Mouse (Mus musculus): ENCODE measurements around the gene Polr2e. TPM values are rescaled to one million over a fixed set of nuclear protein-coding genes. Genes with fewer than 3 reads are reported as not detected.

The Polr2e gene
- total and polyA plus RNA-seq, 3 experiments, result 105 to 194 (median 127) TPM

DNA sequence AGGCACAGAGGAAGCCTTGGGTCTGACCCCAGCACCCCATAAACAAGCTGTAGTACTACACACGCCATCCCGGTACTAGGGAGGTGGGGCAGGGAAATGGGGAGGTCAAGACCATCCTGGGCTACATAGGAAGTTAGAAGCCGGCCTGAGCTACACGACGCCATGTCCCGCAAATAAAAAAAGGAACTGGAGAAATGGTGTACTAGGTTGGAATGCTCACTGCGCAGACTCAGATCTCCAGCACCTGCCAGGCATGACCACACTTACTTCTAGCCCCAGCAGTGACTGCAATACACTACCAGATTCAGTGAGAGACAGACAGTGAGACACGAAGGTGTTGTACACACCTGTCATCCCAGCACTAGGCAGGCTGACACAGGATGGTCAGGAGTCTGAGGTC is 47.9 kb upstream of the Polr2e start:
- H3K36me3 ChIP-seq (replicated peaks in 1 of 2; ENCODE audit: control insufficient read depth in 1 of 2, insufficient read depth in 1 of 2, low read length in 1 of 2), result peaks cover 25 to 89% of the 10 kb centered on the region in 2 experiments
- no peak overlapping the region for H3K9ac ChIP-seq (ENCODE audit: insufficient read depth, low read depth)
- no peaks in the 10 kb centered on the region for H3K79me2 ChIP-seq (replicated peaks; ENCODE audit: control insufficient read depth, extremely low read depth, insufficient read depth, poor library complexity, severe bottlenecking)
- dilution Hi-C loops (cut with MboI; ENCODE audit: extremely low pct_ligation_motif_present, extremely low pct_unique_long_range_greater_than_20kb, low sequenced_read_pairs), result no loop called here
- no peaks in the 10 kb centered on the region for H3K27me3 ChIP-seq (replicated peaks)
- TF ChIP-seq KAT2A (IDR thresholded peaks at IDR 0.05; ENCODE audit: insufficient replicate concordance, low read length) (no peak), USF2 (conservative IDR thresholded peaks at IDR 0.05; ENCODE audit: low read depth, low read length) (no peak), UBTF (IDR thresholded peaks at IDR 0.05; ENCODE audit: low read depth, low read length) (no peak), MAX (IDR thresholded peaks at IDR 0.05; ENCODE audit: low read length) (no peak), MXI1 (IDR thresholded peaks at IDR 0.05; ENCODE audit: low read depth, low read length) (no peak), NRF1 (IDR thresholded peaks at IDR 0.05; ENCODE audit: low read depth, low read length) (no peak), POLR2AphosphoS2 (IDR thresholded peaks at IDR 0.05; ENCODE audit: low read depth, low read length) (no peak), TBP (conservative IDR thresholded peaks at IDR 0.05; ENCODE audit: low read depth, low read length) (no peak), POLR2A (IDR thresholded peaks at IDR 0.05; ENCODE audit: low read depth, low read length) (no peak), IRF4 (IDR thresholded peaks at IDR 0.05; ENCODE audit: low read depth, low read length) (no peak), RAD21 (IDR thresholded peaks at IDR 0.05; ENCODE audit: low read depth, low read length) (no peak), TCF12 (IDR thresholded peaks at IDR 0.05; ENCODE audit: low read depth, low read length) (no peak), ELF1 (IDR thresholded peaks at IDR 0.05; ENCODE audit: low read depth, low read length) (no peak)
- no peaks in the 10 kb centered on the region for H3K9me3 ChIP-seq (replicated peaks; ENCODE audit: low read length)
- H3K4me1 ChIP-seq (ENCODE audit: control insufficient read depth in 1 of 2, insufficient read depth in 2 of 2), result peaks cover 3 to 36% of the 10 kb centered on the region in 2 experiments
- DNase-seq (ENCODE audit: extremely low read depth), result no peak
- H3K4me2 ChIP-seq (ENCODE audit: insufficient read depth, low read depth, poor library complexity, severe bottlenecking), result no peak overlapping the region
- no peak overlapping the region for H3K27ac ChIP-seq (ENCODE audit: insufficient read depth, low read depth)
- in situ Hi-C loops (cut with MboI; ENCODE audit: low pct_ligation_motif_present, low pct_unique_long_range_greater_than_20kb, low sequenced_read_pairs), result no loop called here
- no peak overlapping the region for H3K4me3 ChIP-seq (replicated peaks in 1 of 3; ENCODE audit: low read depth in 2 of 3, low read length in 2 of 3, poor library complexity in 1 of 3)

DNA sequence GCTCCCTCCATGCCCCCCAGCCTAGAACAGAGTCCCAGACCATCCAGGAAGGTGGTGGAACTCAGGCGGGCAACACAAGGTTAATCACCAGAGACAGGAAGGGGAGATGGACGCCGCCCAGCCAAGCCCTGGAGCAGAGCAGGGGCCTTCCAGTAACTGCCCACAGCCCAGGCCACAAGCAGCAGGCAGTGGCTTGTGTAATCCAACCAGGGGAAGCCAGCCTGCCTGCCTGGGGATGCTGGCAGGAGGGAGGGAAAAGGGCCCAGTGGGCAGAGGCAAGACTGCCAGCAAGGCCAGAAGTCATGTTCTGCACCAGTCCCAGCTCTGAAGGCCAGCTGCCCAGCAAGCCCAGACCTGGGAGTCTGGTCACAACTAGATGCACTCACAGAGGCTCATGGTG is 47.3 kb upstream of the Polr2e start:
- no peak overlapping the region for H3K9ac ChIP-seq (ENCODE audit: insufficient read depth, low read depth)
- H3K9me3 ChIP-seq (replicated peaks; ENCODE audit: low read length), result no peaks in the 10 kb centered on the region
- dilution Hi-C loops (cut with MboI; ENCODE audit: extremely low pct_ligation_motif_present, extremely low pct_unique_long_range_greater_than_20kb, low sequenced_read_pairs) (no loop called here), in situ Hi-C loops (cut with MboI; ENCODE audit: low pct_ligation_motif_present, low pct_unique_long_range_greater_than_20kb, low sequenced_read_pairs) (no loop called here)
- H3K4me2 ChIP-seq (ENCODE audit: insufficient read depth, low read depth, poor library complexity, severe bottlenecking), result no peak overlapping the region
- H3K27ac ChIP-seq (ENCODE audit: insufficient read depth, low read depth), result no peak overlapping the region
- no peak for DNase-seq (ENCODE audit: extremely low read depth)
- no peak overlapping the region for H3K4me3 ChIP-seq (replicated peaks in 1 of 3; ENCODE audit: low read depth in 2 of 3, low read length in 2 of 3, poor library complexity in 1 of 3)
- peaks cover 31 to 89% of the 10 kb centered on the region in 2 experiments for H3K36me3 ChIP-seq (replicated peaks in 1 of 2; ENCODE audit: control insufficient read depth in 1 of 2, insufficient read depth in 1 of 2, low read length in 1 of 2)
- H3K79me2 ChIP-seq (replicated peaks; ENCODE audit: control insufficient read depth, extremely low read depth, insufficient read depth, poor library complexity, severe bottlenecking), result no peaks in the 10 kb centered on the region
- H3K27me3 ChIP-seq (replicated peaks), result no peaks in the 10 kb centered on the region
- peaks cover 8 to 42% of the 10 kb centered on the region in 2 experiments for H3K4me1 ChIP-seq (ENCODE audit: control insufficient read depth in 1 of 2, insufficient read depth in 2 of 2)
- TF ChIP-seq ETS1 (conservative IDR thresholded peaks at IDR 0.05; ENCODE audit: low read depth, low read length) (no peak), USF1 (IDR thresholded peaks at IDR 0.05; ENCODE audit: low read depth, low read length) (no peak), NRF1 (IDR thresholded peaks at IDR 0.05; ENCODE audit: low read depth, low read length) (no peak), TBP (conservative IDR thresholded peaks at IDR 0.05; ENCODE audit: low read depth, low read length) (no peak), UBTF (IDR thresholded peaks at IDR 0.05; ENCODE audit: low read depth, low read length) (no peak), HCFC1 (IDR thresholded peaks at IDR 0.05; ENCODE audit: low read depth, low read length) (no peak), PAX5 (IDR thresholded peaks at IDR 0.05; ENCODE audit: low read length) (no peak), BHLHE40 (IDR thresholded peaks at IDR 0.05; ENCODE audit: low read depth, low read length) (no peak), SIN3A (IDR thresholded peaks at IDR 0.05; ENCODE audit: low read length) (no peak), ELF1 (IDR thresholded peaks at IDR 0.05; ENCODE audit: low read depth, low read length) (no peak), RCOR1 (conservative IDR thresholded peaks at IDR 0.05; ENCODE audit: low read depth, low read length) (no peak), RAD21 (IDR thresholded peaks at IDR 0.05; ENCODE audit: low read depth, low read length) (no peak), CHD1 (IDR thresholded peaks at IDR 0.05; ENCODE audit: low read depth, low read length) (no peak), CHD2 (IDR thresholded peaks at IDR 0.05; ENCODE audit: low read length) (no peak)
